Mouse (Mus musculus): Measurements from ENCODE around the gene Rnf126. TPM values are rescaled to one million over a fixed set of nuclear protein-coding genes. Genes with fewer than 3 reads are reported as not detected.

The Rnf126 gene
- polyA plus RNA-seq, 1 experiment = 42.8 TPM

GRCm38 (mm10) chr10:79788386-79789158 is 21.8 kb upstream of the Rnf126 start:
- Histone ChIP-seq H3K4me3 (replicated peaks; ENCODE audit: control insufficient read depth, low read depth, low read length) (peak overlapping the region; percentile 52), H3K4me1 (ENCODE audit: control insufficient read depth, insufficient read depth, low read length) (peaks cover 14% of the 10 kb centered on the region), H3K27ac (ENCODE audit: control insufficient read depth, insufficient read depth, low read depth, low read length, poor library complexity) (peak overlapping the region; percentile 59)
- TF ChIP-seq CTCF (IDR thresholded peaks at IDR 0.05; ENCODE audit: control insufficient read depth, insufficient read depth, low read length) (peak; percentile 35), POLR2A (IDR thresholded peaks at IDR 0.05; ENCODE audit: borderline replicate concordance, control insufficient read depth, low read depth, low read length) (no peak)
- WGBS = 2% methylated on average over 7 of the region's 7 CpGs

GRCm38 (mm10) chr10:79783920-79784800 is 17.4 kb upstream of the Rnf126 start:
- Histone ChIP-seq H3K4me3 (replicated peaks; ENCODE audit: control insufficient read depth, low read depth, low read length) (no peak overlapping the region), H3K4me1 (ENCODE audit: control insufficient read depth, insufficient read depth, low read length) (peaks cover 11% of the 10 kb centered on the region; the same call in 1 of the 2 replicates), H3K27ac (ENCODE audit: control insufficient read depth, insufficient read depth, low read depth, low read length, poor library complexity) (no peak overlapping the region)
- 74% methylated on average over 27 of the region's 27 CpGs for WGBS
- TF ChIP-seq CTCF (IDR thresholded peaks at IDR 0.05; ENCODE audit: control insufficient read depth, insufficient read depth, low read length) = peak; percentile 61
- TF ChIP-seq POLR2A (IDR thresholded peaks at IDR 0.05; ENCODE audit: borderline replicate concordance, control insufficient read depth, low read depth, low read length) = no peak

DNA sequence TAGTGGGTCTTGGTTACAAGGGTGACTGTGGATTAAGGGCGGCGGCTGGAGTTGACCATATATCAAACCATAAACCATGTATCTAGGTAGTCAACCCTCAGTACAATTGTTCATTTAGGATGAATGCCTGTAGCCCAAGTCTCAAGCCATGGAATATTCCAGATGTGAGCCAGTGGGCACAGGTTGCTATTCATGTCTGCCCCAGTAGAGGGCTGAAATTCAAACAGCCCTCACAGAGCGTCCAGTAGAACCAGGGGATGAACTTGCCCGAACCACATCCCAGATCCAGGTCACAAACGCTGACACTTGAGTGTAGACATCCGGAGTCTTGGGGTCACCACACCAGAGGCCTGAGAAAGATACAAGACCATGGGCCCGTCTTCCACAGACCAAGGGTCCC is 16.3 kb upstream of the Rnf126 start:
- no peak overlapping the region for H3K4me3 ChIP-seq (replicated peaks; ENCODE audit: control insufficient read depth, low read depth, low read length)
- peaks cover 7% of the 10 kb centered on the region; the same call in 1 of the 2 replicates for H3K4me1 ChIP-seq (ENCODE audit: control insufficient read depth, insufficient read depth, low read length)
- H3K27ac ChIP-seq (ENCODE audit: control insufficient read depth, insufficient read depth, low read depth, low read length, poor library complexity) = no peak overlapping the region
- 73% methylated on average over 7 of the region's 7 CpGs for WGBS
- no peak for TF ChIP-seq POLR2A (IDR thresholded peaks at IDR 0.05; ENCODE audit: borderline replicate concordance, control insufficient read depth, low read depth, low read length)
- TF ChIP-seq CTCF (IDR thresholded peaks at IDR 0.05; ENCODE audit: control insufficient read depth, insufficient read depth, low read length) = no peak

GRCm38 (mm10) chr10:79781956-79782355 is 15.2 kb upstream of the Rnf126 start:
- TF ChIP-seq POLR2A (IDR thresholded peaks at IDR 0.05; ENCODE audit: borderline replicate concordance, control insufficient read depth, low read depth, low read length) (no peak), CTCF (IDR thresholded peaks at IDR 0.05; ENCODE audit: control insufficient read depth, insufficient read depth, low read length) (no peak)
- 71% methylated on average over 5 of the region's 5 CpGs for WGBS

DNA sequence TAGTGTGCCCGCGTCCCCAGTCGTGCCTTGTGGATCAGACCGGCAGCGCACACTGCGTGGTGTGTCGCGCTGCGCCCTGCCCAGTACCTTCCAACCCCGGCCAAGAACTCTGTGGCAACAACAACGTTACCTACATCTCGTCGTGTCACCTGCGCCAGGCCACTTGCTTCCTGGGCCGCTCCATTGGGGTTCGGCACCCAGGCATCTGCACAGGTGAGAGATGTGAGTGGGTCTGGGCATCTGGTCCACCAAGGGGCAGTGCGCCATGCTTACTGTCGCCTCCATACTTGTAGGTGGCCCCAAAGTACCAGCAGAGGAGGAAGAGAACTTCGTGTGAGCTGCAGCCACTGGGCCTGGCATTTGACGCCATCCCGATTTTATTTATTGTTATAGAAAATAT is 14.4 kb upstream of the Rnf126 start:
- 30% methylated on average over 21 of the region's 21 CpGs for WGBS
- Histone ChIP-seq H3K27ac (ENCODE audit: control insufficient read depth, insufficient read depth, low read depth, low read length, poor library complexity) (peak overlapping the region; percentile 72), H3K4me3 (replicated peaks; ENCODE audit: control insufficient read depth, low read depth, low read length) (peak overlapping the region; percentile 66), H3K4me1 (ENCODE audit: control insufficient read depth, insufficient read depth, low read length) (peaks cover 5% of the 10 kb centered on the region; the same call in 1 of the 2 replicates)
- no peak for TF ChIP-seq CTCF (IDR thresholded peaks at IDR 0.05; ENCODE audit: control insufficient read depth, insufficient read depth, low read length)
- TF ChIP-seq POLR2A (IDR thresholded peaks at IDR 0.05; ENCODE audit: borderline replicate concordance, control insufficient read depth, low read depth, low read length) = no peak; the same call in 1 of the 2 replicates

More at GRCm38 (mm10) chr10:79781956-79782355, 15.2 kb upstream of the Rnf126 start:
- H3K4me1 ChIP-seq (ENCODE audit: control insufficient read depth, insufficient read depth, low read length) = peaks cover 5% of the 10 kb centered on the region; the same call in 1 of the 2 replicates
- no peak overlapping the region; the same call in 1 of the 2 replicates for H3K27ac ChIP-seq (ENCODE audit: control insufficient read depth, insufficient read depth, low read depth, low read length, poor library complexity)
- no peak overlapping the region for H3K4me3 ChIP-seq (replicated peaks; ENCODE audit: control insufficient read depth, low read depth, low read length)

- TF ChIP-seq POLR2A (IDR thresholded peaks at IDR 0.05; ENCODE audit: borderline replicate concordance, control insufficient read depth, low read depth, low read length) (no peak), CTCF (IDR thresholded peaks at IDR 0.05; ENCODE audit: control insufficient read depth, insufficient read depth, low read length) (no peak)
- Histone ChIP-seq H3K4me1 (ENCODE audit: control insufficient read depth, insufficient read depth, low read length) (peaks cover 5% of the 10 kb centered on the region; the same call in 1 of the 2 replicates), H3K27ac (ENCODE audit: control insufficient read depth, insufficient read depth, low read depth, low read length, poor library complexity) (peak overlapping the region; percentile 72), H3K4me3 (replicated peaks; ENCODE audit: control insufficient read depth, low read depth, low read length) (peak overlapping the region; percentile 66)
- 0% methylated on average over 13 of the region's 13 CpGs for WGBS
Observed at GRCm38 (mm10) chr10:79780664-79781015, 13.9 kb upstream of the Rnf126 start.

GRCm38 (mm10) chr10:79779784-79780663 is 13.3 kb upstream of the Rnf126 start:
- peak overlapping the region; percentile 66 for H3K4me3 ChIP-seq (replicated peaks; ENCODE audit: control insufficient read depth, low read depth, low read length)
- WGBS = 2% methylated on average over 55 of the region's 55 CpGs
- H3K4me1 ChIP-seq (ENCODE audit: control insufficient read depth, insufficient read depth, low read length) = peaks cover 5% of the 10 kb centered on the region; the same call in 1 of the 2 replicates
- TF ChIP-seq CTCF (IDR thresholded peaks at IDR 0.05; ENCODE audit: control insufficient read depth, insufficient read depth, low read length) (peak; percentile 78), POLR2A (IDR thresholded peaks at IDR 0.05; ENCODE audit: borderline replicate concordance, control insufficient read depth, low read depth, low read length) (no peak; the same call in 1 of the 2 replicates)
- H3K27ac ChIP-seq (ENCODE audit: control insufficient read depth, insufficient read depth, low read depth, low read length, poor library complexity) = peak overlapping the region; percentile 72
